Mouse (Mus musculus): Measurements from ENCODE around the gene Olfr884. TPM values are rescaled to one million over a fixed set of nuclear protein-coding genes. Genes with fewer than 3 reads are reported as not detected.

The Olfr884 gene
- total RNA-seq, 1 experiment, result not detected

GRCm38 (mm10) chr9:38061022-38061421, 14.7 kb downstream of the Olfr884 start, which contains the start of gene Olfr885:
Gene Olfr885 (plus strand): TSS chr9:38061322.
- TF ChIP-seq ZC3H11A (IDR thresholded peaks at IDR 0.05; ENCODE audit: borderline replicate concordance, low read depth, low read length) (no peak), CHD2 (IDR thresholded peaks at IDR 0.05; ENCODE audit: low read depth, low read length) (no peak), ZNF384 (IDR thresholded peaks at IDR 0.05; ENCODE audit: low read depth, low read length) (no peak), MAFK (IDR thresholded peaks at IDR 0.05; ENCODE audit: insufficient read depth, low read depth, low read length) (no peak), HCFC1 (IDR thresholded peaks at IDR 0.05; ENCODE audit: borderline replicate concordance, insufficient read depth, low read length) (no peak)
- no peaks in the 10 kb centered on the region for H3K9me3 ChIP-seq (ENCODE audit: control insufficient read depth, insufficient read depth, low read depth, low read length)
- in situ Hi-C loops (cut with MboI; ENCODE audit: low sequenced_read_pairs in 2 of 2, unreplicated experiment in 2 of 2), result no loop called here
- no peak for DNase-seq (ENCODE audit: low read depth, low spot score)
- no peak within 1 kb of the TSS for H3K27ac ChIP-seq (ENCODE audit: insufficient read depth, low read depth, low read length, poor library complexity, severe bottlenecking)
- H3K9ac ChIP-seq (ENCODE audit: insufficient read depth, low read depth, low read length, poor library complexity, severe bottlenecking), result no peak within 1 kb of the TSS
- H3K4me1 ChIP-seq (ENCODE audit: control insufficient read depth in 2 of 2, insufficient read depth in 2 of 2, low read length in 2 of 2, poor library complexity in 1 of 2), result no peaks in the 10 kb centered on the region
- no peaks in the 10 kb centered on the region for H3K36me3 ChIP-seq (ENCODE audit: control insufficient read depth, insufficient read depth, low read length, poor library complexity, severe bottlenecking)
- no peak within 1 kb of the TSS for H3K4me3 ChIP-seq (ENCODE audit: insufficient read depth in 1 of 2, low read depth in 1 of 2, low read length in 2 of 2, poor library complexity in 1 of 2, severe bottlenecking in 1 of 2)

GRCm38 (mm10) chr9:38083772-38084171, 37.4 kb downstream of the Olfr884 start, which contains the start of gene Olfr887:
Gene Olfr887 (plus strand): TSS chr9:38084072.
- no peaks in the 10 kb centered on the region for H3K36me3 ChIP-seq (ENCODE audit: control insufficient read depth, insufficient read depth, low read length, poor library complexity, severe bottlenecking)
- no peak for TF ChIP-seq MAFK (IDR thresholded peaks at IDR 0.05; ENCODE audit: insufficient read depth, low read depth, low read length)
- TF ChIP-seq ZC3H11A (IDR thresholded peaks at IDR 0.05; ENCODE audit: borderline replicate concordance, low read depth, low read length), result no peak
- TF ChIP-seq ZNF384 (IDR thresholded peaks at IDR 0.05; ENCODE audit: low read depth, low read length), result no peak
- no peak for TF ChIP-seq HCFC1 (IDR thresholded peaks at IDR 0.05; ENCODE audit: borderline replicate concordance, insufficient read depth, low read length)
- TF ChIP-seq CHD2 (IDR thresholded peaks at IDR 0.05; ENCODE audit: low read depth, low read length), result no peak
- H3K4me3 ChIP-seq (ENCODE audit: insufficient read depth in 1 of 2, low read depth in 1 of 2, low read length in 2 of 2, poor library complexity in 1 of 2, severe bottlenecking in 1 of 2), result no peak within 1 kb of the TSS
- H3K9me3 ChIP-seq (ENCODE audit: control insufficient read depth, insufficient read depth, low read depth, low read length), result no peaks in the 10 kb centered on the region
- H3K9ac ChIP-seq (ENCODE audit: insufficient read depth, low read depth, low read length, poor library complexity, severe bottlenecking), result no peak within 1 kb of the TSS
- in situ Hi-C loops (cut with MboI; ENCODE audit: low sequenced_read_pairs in 2 of 2, unreplicated experiment in 2 of 2), result no loop called here
- no peak for DNase-seq (ENCODE audit: low read depth, low spot score)
- no peaks in the 10 kb centered on the region for H3K4me1 ChIP-seq (ENCODE audit: control insufficient read depth in 2 of 2, insufficient read depth in 2 of 2, low read length in 2 of 2, poor library complexity in 1 of 2)
- no peak within 1 kb of the TSS for H3K27ac ChIP-seq (ENCODE audit: insufficient read depth, low read depth, low read length, poor library complexity, severe bottlenecking)

Other genes with a start within 250 kb of the Olfr884 start
- not detected in 2 replicates for gene Olfr876, start 243.5 kb upstream of the Olfr884 start, total RNA-seq (2012; rRNA removed)
- not detected in 2 replicates for gene Olfr877, start 192.3 kb upstream of the Olfr884 start, total RNA-seq (2012; rRNA removed)
- gene Olfr145, start 149.8 kb upstream of the Olfr884 start, total RNA-seq (2012; rRNA removed), result not detected in 2 replicates
- not detected in 2 replicates for gene Olfr878, start 128.7 kb upstream of the Olfr884 start, total RNA-seq (2012; rRNA removed)
- gene Olfr881, start 54.7 kb upstream of the Olfr884 start, total RNA-seq (2012; rRNA removed), result 1.0 TPM in 2 replicates
- gene Olfr883, start 20.7 kb upstream of the Olfr884 start, total RNA-seq (2012; rRNA removed), result not detected in 2 replicates
- not detected in 2 replicates for gene Olfr885, start 14.8 kb downstream of the Olfr884 start, total RNA-seq (2012; rRNA removed)
- not detected in 2 replicates for gene Olfr887, start 37.5 kb downstream of the Olfr884 start, total RNA-seq (2012; rRNA removed)
- gene Olfr888, start 61.6 kb downstream of the Olfr884 start, total RNA-seq (2012; rRNA removed), result not detected in 2 replicates
- 0.27 and 0.48 TPM in 2 replicates for gene Olfr889, start 68.6 kb downstream of the Olfr884 start, total RNA-seq (2012; rRNA removed)
- gene Olfr890, start 96.0 kb downstream of the Olfr884 start, total RNA-seq (2012; rRNA removed), result not detected in 2 replicates
- not detected in 2 replicates for gene Olfr891, start 134.3 kb downstream of the Olfr884 start, total RNA-seq (2012; rRNA removed)
- gene Olfr893, start 161.8 kb downstream of the Olfr884 start, total RNA-seq (2012; rRNA removed), result not detected in 2 replicates
- gene Olfr894, start 171.5 kb downstream of the Olfr884 start, total RNA-seq (2012; rRNA removed), result not detected in 2 replicates
- gene Olfr143, start 206.2 kb downstream of the Olfr884 start, total RNA-seq (2012; rRNA removed), result not detected in 2 replicates
- gene Olfr895, start 221.3 kb downstream of the Olfr884 start, total RNA-seq (2012; rRNA removed), result not detected in 2 replicates
- not detected in 2 replicates for gene Olfr896-ps1, start 244.6 kb downstream of the Olfr884 start, total RNA-seq (2012; rRNA removed)